Mouse (Mus musculus) intestine, embryonic 14.5 days (tissue): Measurements from ENCODE around the gene Ndufa6. TPM values are rescaled to one million over a fixed set of nuclear protein-coding genes. Genes with fewer than 3 reads are reported as not detected.

ENCODE experiments used
- ATAC-seq: fragments of 200-750 bp; cut with Nextera tagmentation; replicated peaks from 2 replicates; pipeline ENCODE4 v1.8.0; 2017; ENCODE audit warnings: low read depth, moderate number of reproducible peaks, moderate TSS enrichment, moderate library complexity; ENCODE audit not compliant: low FRiP score, low TSS enrichment
- DNase-seq: peaks from one replicate; pipeline ENCODE4 v3.0.0-alpha.2; 2018; ENCODE audit warnings: low spot score
- H3K27ac ChIP-seq: fragments of 300-500 bp; sonication (generic); 2 replicates; pipeline ENCODE4 v1.5.1; 2014; ENCODE audit warnings: low read depth, mild to moderate bottlenecking, control low read depth
- H3K27me3 ChIP-seq: fragments of 300-500 bp; sonication (generic); replicated peaks from 2 replicates; pipeline ENCODE4 v1.6.1; 2014; ENCODE audit warnings: low read length, control low read depth; ENCODE audit not compliant: control insufficient read depth, insufficient read depth
- H3K36me3 ChIP-seq: fragments of 300-500 bp; sonication (generic); 2 replicates; pipeline ENCODE4 v1.6.1; 2014; ENCODE audit warnings: low read length, control low read depth; ENCODE audit not compliant: control insufficient read depth, insufficient read depth
- H3K4me1 ChIP-seq: fragments of 300-500 bp; sonication (generic); replicated peaks from 2 replicates; pipeline ENCODE4 v1.6.1; 2014; ENCODE audit warnings: low read length, control low read depth, mixed read lengths; ENCODE audit not compliant: control insufficient read depth, insufficient read depth
- H3K4me2 ChIP-seq: fragments of 300-500 bp; sonication (generic); 2 replicates; pipeline ENCODE4 v1.6.1; 2014; ENCODE audit warnings: low read length
- H3K4me3 ChIP-seq: fragments of 300-500 bp; sonication (generic); 2 replicates; pipeline ENCODE4 v1.5.1; 2014; ENCODE audit warnings: low read depth, low read length, control low read depth, mixed read lengths
- H3K9ac ChIP-seq: fragments of 300-500 bp; sonication (generic); 2 replicates; pipeline ENCODE4 v1.6.1; 2014; ENCODE audit warnings: mild to moderate bottlenecking, low read length
- H3K9me3 ChIP-seq: fragments of 300-500 bp; sonication (generic); 2 replicates; pipeline ENCODE4 v1.6.1; 2016; ENCODE audit warnings: low read length, control low read depth; ENCODE audit not compliant: control insufficient read depth
- WGBS: fragments of 180-500 bp; shearing (Covaris S2); extraction: QIAGEN DNeasy Blood & Tissue Kit; methylation state at CpG from one replicate; pipeline ENCODE4 v1.1.7; 2014; 5-methylcytosine and 5-hydroxymethylcytosine counted together
- polyA plus RNA-seq: library from polyadenylated mRNA; unstranded; fragments of >200 nt; fragmentation: Nextera tagmentation; extraction: Ambion mirVana; gene quantifications from 2 replicates; pipeline ENCODE4 v1.2.1, GENCODE M21; 2014

Ndufa6 gene
- polyA plus RNA-seq, 1 experiment from 2014 or later, result 466 TPM

DNA sequence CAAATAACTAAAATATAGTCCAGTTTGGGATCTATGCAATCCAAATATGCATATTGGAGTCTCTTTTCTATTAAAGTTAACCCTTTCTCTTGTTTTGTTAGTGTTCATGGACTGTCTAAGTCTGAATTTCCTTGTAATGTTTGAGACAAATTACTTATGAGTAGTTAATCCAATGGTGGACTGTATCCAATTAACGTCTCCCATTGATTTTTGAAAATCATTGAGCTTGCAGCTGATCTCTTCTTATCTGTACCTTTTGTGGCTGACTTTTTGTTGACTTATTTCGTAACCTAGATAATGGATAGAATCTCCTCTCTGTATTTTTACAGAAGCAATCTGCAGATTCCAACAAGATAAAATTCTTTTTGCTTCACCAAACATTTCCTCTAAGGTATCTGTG lies 28.3 kb upstream of the Ndufa6 start:
- Histone ChIP-seq H3K4me3 (no peak overlapping the region), H3K36me3 (no peaks in the 10 kb centered on the region), H3K27ac (no peak overlapping the region), H3K4me2 (no peak overlapping the region), H3K9ac (no peak overlapping the region), H3K27me3 (no peaks in the 10 kb centered on the region), H3K4me1 (peaks cover 23% of the 10 kb centered on the region; the same call in 1 of the 2 replicates), H3K9me3 (no peaks in the 10 kb centered on the region)
- ATAC-seq (no peak), DNase-seq (no peak)
- WGBS, result 87% methylated on average over 2 of the region's 2 CpGs

DNA sequence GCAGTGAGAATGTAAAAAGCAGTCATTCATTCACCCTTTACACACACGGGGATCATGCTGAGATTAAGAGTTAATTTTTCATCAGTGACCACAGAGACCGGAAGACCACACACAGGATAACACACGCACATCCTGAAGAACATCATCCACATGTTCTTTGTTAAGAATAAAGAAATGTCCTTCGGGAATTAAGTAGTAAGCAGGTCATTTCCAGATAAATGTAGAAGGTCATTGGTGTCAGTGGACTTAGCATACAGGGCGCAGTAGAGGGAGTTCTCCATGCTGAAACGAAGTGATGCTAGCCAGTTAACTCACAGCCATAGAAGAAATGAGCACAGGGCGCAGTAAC lies 26.6 kb upstream of the Ndufa6 start:
- Histone ChIP-seq H3K9ac (0 out of 2 replicates have a peak overlapping the region, but pooled peaks have one; percentile 13), H3K4me1 (peaks cover 23% of the 10 kb centered on the region; the same call in 1 of the 2 replicates), H3K4me3 (peak overlapping the region; percentile 31), H3K9me3 (no peaks in the 10 kb centered on the region), H3K4me2 (peak overlapping the region; percentile 65), H3K27me3 (no peaks in the 10 kb centered on the region), H3K36me3 (no peaks in the 10 kb centered on the region), H3K27ac (peak overlapping the region; percentile 54; the same call in 1 of the 2 replicates)
- DNase-seq (peak; percentile 49), ATAC-seq (peak; percentile 20; the same call in 1 of the 2 replicates)
- WGBS, result 22% methylated on average over 7 of the region's 7 CpGs

DNA sequence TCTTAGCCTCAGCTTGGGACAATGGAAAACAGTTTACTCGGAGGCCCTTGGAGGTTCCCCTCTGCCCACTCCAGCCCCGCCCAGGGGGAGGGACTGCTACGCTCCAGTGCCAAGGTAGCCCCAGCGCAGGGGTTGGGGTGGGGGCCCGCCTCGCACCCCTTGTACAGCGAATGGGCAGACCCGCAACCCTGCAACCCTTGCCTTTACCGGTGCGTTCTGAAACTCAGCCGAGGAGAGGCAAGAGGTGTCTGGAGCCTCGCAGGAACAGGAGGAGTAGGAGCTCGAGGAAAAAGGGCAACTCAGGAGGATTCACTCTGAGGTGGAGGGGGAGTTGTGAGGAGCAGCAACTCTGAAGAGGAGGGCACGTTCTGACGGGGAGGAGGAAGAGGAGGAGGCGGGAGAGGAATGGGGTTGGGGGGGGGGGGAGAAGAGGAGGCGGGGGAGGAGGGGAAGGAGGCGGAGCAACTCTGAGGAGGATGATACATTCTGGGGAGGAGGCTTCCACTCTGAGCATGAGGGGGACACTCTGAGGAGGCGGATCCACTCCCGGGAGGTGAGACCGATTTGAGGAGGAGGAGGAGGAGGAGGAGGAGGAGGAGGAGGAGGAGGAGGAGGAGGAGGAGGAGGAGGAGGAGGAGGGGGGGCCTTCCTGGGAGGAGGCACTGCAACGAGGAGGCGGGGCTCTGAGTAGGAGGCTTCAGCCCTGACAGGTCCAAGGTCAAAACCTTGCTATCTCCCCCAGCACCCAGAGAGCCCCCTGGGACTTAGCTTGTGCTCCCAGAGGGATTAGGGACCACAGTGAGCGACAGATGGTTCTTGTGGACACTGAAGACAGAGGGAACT lies 26.0 kb upstream of the Ndufa6 start, which contains the start of gene Cyp2d22:
Cyp2d22 (minus strand) TSS at position 390 of the 843 bp plus-strand sequence.
- WGBS, result under 1% methylated on average over 19 of the region's 24 CpGs
- Histone ChIP-seq H3K9ac (peak within 1 kb of the TSS; percentile 50), H3K27me3 (no peaks in the 10 kb centered on the region), H3K9me3 (no peaks in the 10 kb centered on the region), H3K4me2 (peak within 1 kb of the TSS; percentile 65), H3K36me3 (no peaks in the 10 kb centered on the region), H3K4me3 (peak within 1 kb of the TSS; percentile 49), H3K27ac (peak within 1 kb of the TSS; percentile 87), H3K4me1 (peaks cover 23% of the 10 kb centered on the region; the same call in 1 of the 2 replicates)
- peak; percentile 76 for DNase-seq
- peak; percentile 68 for ATAC-seq

DNA sequence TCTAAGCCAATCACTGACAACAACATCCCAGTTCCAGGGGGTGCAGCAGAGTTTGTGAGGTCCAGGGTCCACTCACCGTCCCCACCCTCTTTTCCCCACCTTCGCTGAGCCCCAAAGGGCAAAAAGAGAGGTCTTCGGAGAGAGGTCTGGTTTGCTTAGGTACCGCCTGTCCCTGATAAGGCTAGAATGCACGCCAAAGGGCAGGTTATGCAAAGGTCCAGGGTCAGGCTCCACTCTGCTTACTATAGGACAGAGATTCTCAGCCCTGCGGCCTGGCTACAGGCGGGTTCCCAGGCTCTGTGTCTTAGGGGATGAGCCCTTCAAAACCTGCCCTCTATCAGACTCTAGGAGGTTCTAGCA lies 25.4 kb upstream of the Ndufa6 start:
- Histone ChIP-seq H3K4me1 (peaks cover 23% of the 10 kb centered on the region; the same call in 1 of the 2 replicates), H3K4me2 (peak overlapping the region; percentile 65), H3K9me3 (no peaks in the 10 kb centered on the region), H3K4me3 (peak overlapping the region; percentile 49), H3K9ac (peak overlapping the region; percentile 50), H3K27me3 (no peaks in the 10 kb centered on the region), H3K36me3 (no peaks in the 10 kb centered on the region), H3K27ac (peak overlapping the region; percentile 87)
- ATAC-seq (peak; percentile 54), DNase-seq (no peak)
- 16% methylated on average over 7 of the region's 7 CpGs for WGBS

DNA sequence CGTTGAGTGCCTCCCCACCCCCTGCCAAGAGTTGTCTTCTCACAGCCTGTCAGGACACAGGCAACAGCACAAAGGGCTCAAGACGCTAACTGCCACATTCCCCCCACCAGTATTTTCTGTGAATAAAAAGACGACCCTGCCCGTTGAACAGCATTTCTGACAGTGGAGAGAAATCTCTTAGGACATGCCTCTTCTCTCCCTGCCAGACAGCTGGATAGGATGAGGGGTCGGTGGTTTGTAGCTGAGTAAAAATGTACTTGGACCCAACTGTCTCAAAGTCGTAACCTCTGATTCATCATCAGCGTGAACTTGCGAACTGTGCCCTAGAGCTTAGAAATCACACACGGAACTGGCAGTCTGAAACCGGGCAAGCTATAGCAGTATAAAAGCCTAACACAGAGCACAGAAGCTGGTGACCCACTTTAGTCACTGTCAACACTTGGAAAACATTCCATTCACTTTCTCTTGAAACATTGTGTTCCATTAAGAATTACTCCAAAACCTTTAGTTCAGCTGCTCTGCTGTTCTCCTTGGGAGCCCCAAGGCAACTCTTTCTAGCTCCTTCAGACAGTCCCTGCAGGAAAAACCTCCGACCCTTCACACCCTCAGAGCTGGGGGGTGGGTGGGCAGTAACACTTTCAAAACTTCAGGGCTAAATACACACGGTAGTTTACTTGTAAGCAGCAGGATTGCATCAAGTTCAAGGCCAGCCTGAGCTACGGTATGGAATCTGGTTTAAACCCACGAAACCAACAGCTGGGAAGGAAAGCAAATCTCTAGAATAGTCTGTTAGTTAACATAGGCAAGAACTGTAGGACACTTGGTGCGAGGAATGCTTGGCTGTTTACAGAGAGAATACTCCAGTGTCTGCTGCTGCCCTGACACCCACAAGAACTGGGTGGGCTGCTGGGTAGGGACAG lies 24.4 kb upstream of the Ndufa6 start:
- H3K9me3 ChIP-seq, result no peaks in the 10 kb centered on the region
- no peak for ATAC-seq
- WGBS, result 39% methylated on average over 15 of the region's 15 CpGs
- no peak overlapping the region for H3K9ac ChIP-seq
- peak overlapping the region; percentile 87; the same call in 1 of the 2 replicates for H3K27ac ChIP-seq
- H3K4me3 ChIP-seq, result no peak overlapping the region
- peaks cover 23% of the 10 kb centered on the region; the same call in 1 of the 2 replicates for H3K4me1 ChIP-seq
- no peaks in the 10 kb centered on the region for H3K27me3 ChIP-seq
- peak; percentile 54 for DNase-seq
- H3K36me3 ChIP-seq, result 0 out of 2 replicates have a peak, but pooled peaks cover 6% of the 10 kb centered on the region
- H3K4me2 ChIP-seq, result peak overlapping the region; percentile 65

DNA sequence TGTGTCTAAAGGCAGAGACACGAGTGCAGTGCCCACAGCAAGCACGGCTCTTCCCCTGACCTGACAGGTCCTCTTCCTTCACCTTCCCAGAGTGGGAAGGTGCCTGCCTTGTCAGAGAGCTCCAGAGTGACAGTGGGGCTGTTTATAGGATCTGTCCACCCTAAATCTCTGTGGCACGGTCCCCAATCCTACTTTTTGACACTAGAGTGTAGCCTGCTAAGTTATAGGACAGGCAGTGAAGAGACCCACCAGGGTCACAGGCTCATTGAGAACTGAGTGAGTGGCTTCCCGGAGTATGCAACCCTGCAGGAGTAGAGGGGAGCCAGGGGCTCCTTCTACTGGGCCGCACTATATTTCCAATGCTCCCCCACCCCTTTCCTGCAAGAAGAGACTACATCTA lies 23.6 kb upstream of the Ndufa6 start:
- peak; percentile 48 for DNase-seq
- Histone ChIP-seq H3K4me1 (peaks cover 23% of the 10 kb centered on the region; the same call in 1 of the 2 replicates), H3K4me2 (no peak overlapping the region), H3K4me3 (no peak overlapping the region), H3K27me3 (no peaks in the 10 kb centered on the region), H3K9me3 (no peaks in the 10 kb centered on the region), H3K36me3 (0 out of 2 replicates have a peak, but pooled peaks cover 6% of the 10 kb centered on the region), H3K27ac (no peak overlapping the region), H3K9ac (no peak overlapping the region)
- 66% methylated on average over 5 of the region's 5 CpGs for WGBS
- ATAC-seq, result no peak

DNA sequence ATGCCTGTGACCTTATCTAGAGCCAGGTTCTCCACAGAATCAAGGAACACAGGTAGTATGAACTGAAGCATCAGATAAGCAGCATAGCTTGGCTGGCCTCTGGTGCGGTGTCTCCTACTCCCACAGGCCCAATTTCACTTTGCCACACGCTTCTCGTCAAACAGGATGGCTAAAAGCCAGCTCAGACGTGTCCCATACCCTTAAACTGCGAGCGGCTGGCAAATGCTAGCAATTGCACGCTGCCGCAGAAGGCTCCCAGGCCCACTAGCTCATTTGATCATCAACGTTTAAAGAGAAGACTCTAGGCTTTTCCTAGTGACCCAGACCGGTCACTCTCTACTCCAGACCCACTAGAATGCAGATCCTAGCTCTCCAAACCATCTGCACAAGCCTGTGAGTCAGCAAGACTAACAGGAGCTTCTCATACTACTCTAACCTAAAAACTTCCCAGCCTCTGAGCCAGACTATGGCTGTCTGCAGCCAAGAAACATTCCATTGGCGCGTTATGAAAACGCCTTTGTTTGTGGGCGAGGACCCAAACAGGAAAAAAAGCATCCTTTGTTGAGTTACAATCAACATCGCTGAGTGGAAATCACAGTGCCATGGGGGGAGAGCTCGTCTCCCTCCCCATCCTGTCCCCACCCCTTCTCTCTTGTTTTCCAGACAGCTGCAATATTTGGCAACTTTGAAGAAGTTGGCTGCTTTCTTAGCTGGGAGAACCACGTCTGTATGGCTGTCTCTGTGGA lies 22.4 kb upstream of the Ndufa6 start:
- no peak for ATAC-seq
- Histone ChIP-seq H3K36me3 (0 out of 2 replicates have a peak, but pooled peaks cover 6% of the 10 kb centered on the region), H3K27ac (no peak overlapping the region), H3K27me3 (no peaks in the 10 kb centered on the region), H3K4me3 (no peak overlapping the region), H3K9ac (no peak overlapping the region), H3K4me1 (peaks cover 23% of the 10 kb centered on the region; the same call in 1 of the 2 replicates), H3K9me3 (no peaks in the 10 kb centered on the region), H3K4me2 (no peak overlapping the region)
- 75% methylated on average over 17 of the region's 17 CpGs for WGBS
- peak; percentile 45 for DNase-seq

DNA sequence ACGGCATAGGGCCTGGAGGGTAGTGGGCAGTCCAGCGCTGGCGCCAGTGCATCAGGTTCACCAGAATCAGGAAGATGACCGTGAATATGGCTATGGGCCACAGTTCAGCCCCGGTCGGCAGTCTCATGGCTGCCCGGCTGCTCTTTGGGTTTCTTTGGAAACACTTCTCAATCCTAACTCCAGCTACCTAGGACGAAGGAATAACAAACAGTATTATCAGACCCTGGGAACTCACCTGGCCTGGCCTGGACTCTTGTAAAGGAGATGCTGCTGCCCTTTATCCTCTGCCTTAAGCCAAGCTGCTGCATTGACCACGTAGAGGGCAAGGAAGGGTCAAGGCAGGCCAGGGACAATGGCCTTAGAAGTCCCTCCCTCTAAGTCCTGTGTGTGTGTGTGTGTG lies 21.7 kb upstream of the Ndufa6 start:
- 0 out of 2 replicates have a peak, but pooled peaks cover 6% of the 10 kb centered on the region for H3K36me3 ChIP-seq
- H3K9ac ChIP-seq, result no peak overlapping the region
- no peak overlapping the region for H3K27ac ChIP-seq
- 90% methylated on average over 9 of the region's 9 CpGs for WGBS
- no peaks in the 10 kb centered on the region for H3K9me3 ChIP-seq
- no peak overlapping the region for H3K4me3 ChIP-seq
- no peaks in the 10 kb centered on the region for H3K27me3 ChIP-seq
- peaks cover 22% of the 10 kb centered on the region; the same call in 1 of the 2 replicates for H3K4me1 ChIP-seq
- no peak overlapping the region for H3K4me2 ChIP-seq
- DNase-seq (peak; percentile 44), ATAC-seq (no peak)
